Mouse (Mus musculus) neural tube, embryonic 14.5 days (tissue): ENCODE results near the gene Acot2. TPM values are rescaled to one million over a fixed set of nuclear protein-coding genes. Genes with fewer than 3 reads are reported as not detected.

Experiments
- ATAC-seq: fragments of 200-750 bp; cut with Nextera tagmentation; 2 replicates; pipeline ENCODE4 v1.8.0; 2017; ENCODE audit warnings: low read depth, mild to moderate bottlenecking, moderate TSS enrichment, moderate library complexity
- H3K27ac ChIP-seq: fragments of 300-500 bp; sonication (generic); 2 replicates; pipeline ENCODE4 v1.5.1; 2014; ENCODE audit warnings: low read depth, mild to moderate bottlenecking, control low read depth, low read length, moderate library complexity, mixed read lengths
- H3K27me3 ChIP-seq: fragments of 300-500 bp; sonication (generic); 2 replicates; pipeline ENCODE4 v1.6.1; 2014; ENCODE audit warnings: low read length; ENCODE audit not compliant: control insufficient read depth, insufficient read depth
- H3K36me3 ChIP-seq: fragments of 300-500 bp; sonication (generic); 2 replicates; pipeline ENCODE4 v1.6.1; 2014; ENCODE audit warnings: low read length, mixed read lengths; ENCODE audit not compliant: control insufficient read depth, insufficient read depth
- H3K4me1 ChIP-seq: fragments of 300-500 bp; sonication (generic); 2 replicates; pipeline ENCODE4 v1.6.1; 2014; ENCODE audit warnings: low read length; ENCODE audit not compliant: control insufficient read depth, insufficient read depth
- H3K4me2 ChIP-seq: fragments of 300-500 bp; sonication (generic); 2 replicates; pipeline ENCODE4 v1.6.1; 2014; ENCODE audit warnings: mild to moderate bottlenecking, low read depth, low read length, control low read depth
- H3K4me3 ChIP-seq: fragments of 300-500 bp; sonication (generic); 2 replicates; pipeline ENCODE4 v1.5.1; 2014; ENCODE audit warnings: low read depth, low read length, control low read depth, mixed read lengths
- H3K9ac ChIP-seq: fragments of 300-500 bp; sonication (generic); replicated peaks from 2 replicates; pipeline ENCODE4 v1.6.1; 2014; ENCODE audit warnings: low read depth, mild to moderate bottlenecking, control low read depth, low read length, mixed read lengths
- H3K9me3 ChIP-seq: fragments of 300-500 bp; sonication (generic); 2 replicates; pipeline ENCODE4 v1.6.1; 2016; ENCODE audit warnings: low read length; ENCODE audit not compliant: control insufficient read depth
- WGBS: fragments of 180-500 bp; shearing (Covaris S2); extraction: QIAGEN DNeasy Blood & Tissue Kit; methylation state at CpG from one replicate; pipeline ENCODE4 v1.1.7; 2014; 5-methylcytosine and 5-hydroxymethylcytosine counted together
- polyA plus RNA-seq: library from polyadenylated mRNA; unstranded; fragments of >200 nt; fragmentation: Nextera tagmentation; extraction: Ambion mirVana; gene quantifications from 2 replicates; pipeline ENCODE4 v1.2.1, GENCODE M21; 2014

Acot2 gene
- polyA plus RNA-seq, 1 experiment from 2014 or later: 11.3 TPM

GRCm38 (mm10) chr12:83950840-83951701 lies 36.6 kb upstream of the Acot2 start:
- no peaks in the 10 kb centered on the region for H3K36me3 ChIP-seq
- under 1% methylated on average over 103 of the region's 116 CpGs for WGBS
- H3K4me2 ChIP-seq: peak overlapping the region; percentile 90
- H3K9me3 ChIP-seq: no peaks in the 10 kb centered on the region
- H3K27ac ChIP-seq: peak overlapping the region; percentile 81
- H3K4me1 ChIP-seq: peaks cover 12% of the 10 kb centered on the region
- peak; percentile 63 for ATAC-seq
- peak overlapping the region; percentile 82 for H3K4me3 ChIP-seq
- peak overlapping the region; percentile 86 for H3K9ac ChIP-seq
- H3K27me3 ChIP-seq: no peaks in the 10 kb centered on the region

DNA sequence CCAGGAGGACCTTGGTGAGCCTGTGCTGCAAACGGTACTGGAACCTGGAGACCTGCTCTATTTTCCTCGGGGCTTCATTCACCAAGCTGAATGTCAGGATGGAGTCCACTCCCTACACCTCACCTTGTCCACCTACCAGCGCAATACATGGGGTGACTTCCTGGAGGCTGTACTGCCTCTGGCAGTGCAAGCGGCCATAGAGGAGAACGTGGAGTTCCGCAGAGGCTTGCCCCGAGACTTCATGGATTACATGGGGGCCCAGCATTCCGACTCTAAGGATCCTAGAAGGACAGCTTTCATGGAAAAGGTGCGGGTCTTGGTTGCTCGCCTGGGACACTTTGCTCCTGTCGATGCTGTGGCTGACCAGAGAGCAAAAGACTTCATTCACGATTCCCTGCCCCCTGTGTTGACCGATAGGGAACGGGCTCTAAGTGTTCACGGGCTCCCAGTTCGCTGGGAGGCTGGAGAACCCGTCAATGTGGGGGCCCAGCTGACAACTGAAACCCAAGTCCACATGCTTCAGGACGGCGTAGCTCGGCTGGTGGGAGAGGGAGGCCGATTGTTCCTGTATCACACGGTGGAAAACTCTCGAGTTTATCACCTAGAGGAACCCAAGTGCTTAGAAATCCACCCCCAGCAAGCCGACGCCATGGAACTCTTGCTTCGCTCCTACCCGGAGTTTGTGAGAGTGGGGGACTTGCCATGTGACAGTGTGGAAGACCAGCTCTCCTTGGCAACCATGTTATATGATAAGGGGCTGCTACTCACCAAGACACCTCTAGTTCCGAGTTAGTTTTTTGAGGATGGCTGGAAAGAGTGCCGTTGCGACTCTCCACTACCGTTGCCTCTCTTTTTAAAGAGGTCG lies 35.7 kb upstream of the Acot2 start:
- H3K4me2 ChIP-seq: peak overlapping the region; percentile 90
- H3K4me1 ChIP-seq: peaks cover 12% of the 10 kb centered on the region
- no peaks in the 10 kb centered on the region for H3K36me3 ChIP-seq
- no peaks in the 10 kb centered on the region for H3K9me3 ChIP-seq
- WGBS: 67% methylated on average over 32 of the region's 32 CpGs
- ATAC-seq: no peak
- no peak overlapping the region for H3K27ac ChIP-seq
- H3K4me3 ChIP-seq: peak overlapping the region; percentile 82
- H3K27me3 ChIP-seq: no peaks in the 10 kb centered on the region
- H3K9ac ChIP-seq: peak overlapping the region; percentile 86

DNA sequence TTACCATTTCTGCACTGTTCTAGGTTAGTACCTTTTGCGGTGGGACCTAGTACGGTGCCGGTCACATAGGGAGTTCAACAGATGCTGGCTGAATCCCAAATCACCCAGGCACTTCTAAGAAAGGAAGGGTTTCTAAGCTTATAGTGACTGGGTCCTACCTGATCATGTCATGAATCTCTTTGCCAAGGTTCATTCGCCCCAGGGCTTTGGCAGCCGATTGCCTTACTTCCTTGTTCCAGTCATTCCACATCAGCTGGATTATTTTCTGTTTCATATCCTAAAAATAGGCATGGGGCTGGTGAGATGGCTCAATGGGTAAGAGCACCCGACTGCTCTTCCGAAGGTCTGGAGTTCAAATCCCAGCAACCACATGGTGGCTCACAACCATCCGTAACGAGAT lies 29.4 kb upstream of the Acot2 start:
- Histone ChIP-seq H3K9ac (no peak overlapping the region), H3K36me3 (no peaks in the 10 kb centered on the region), H3K4me2 (no peak overlapping the region), H3K27ac (no peak overlapping the region), H3K27me3 (no peaks in the 10 kb centered on the region), H3K4me3 (no peak overlapping the region), H3K4me1 (no peaks in the 10 kb centered on the region), H3K9me3 (no peaks in the 10 kb centered on the region)
- ATAC-seq: no peak
- WGBS: 92% methylated on average over 9 of the region's 9 CpGs

- H3K36me3 ChIP-seq: no peaks in the 10 kb centered on the region
- no peak overlapping the region for H3K4me2 ChIP-seq
- no peak for ATAC-seq
- H3K27ac ChIP-seq: no peak overlapping the region
- no peak overlapping the region for H3K9ac ChIP-seq
- no peaks in the 10 kb centered on the region for H3K9me3 ChIP-seq
- H3K4me1 ChIP-seq: no peaks in the 10 kb centered on the region
- H3K4me3 ChIP-seq: no peak overlapping the region
- H3K27me3 ChIP-seq: no peaks in the 10 kb centered on the region
- 87% methylated on average over 6 of the region's 7 CpGs for WGBS
These were observed 22.4 kb upstream of the Acot2 start for GRCm38 (mm10) chr12:83965235-83965634.

GRCm38 (mm10) chr12:83972117-83972516 lies 15.5 kb upstream of the Acot2 start:
- Histone ChIP-seq H3K36me3 (no peaks in the 10 kb centered on the region), H3K4me1 (no peaks in the 10 kb centered on the region), H3K4me3 (no peak overlapping the region), H3K9me3 (no peaks in the 10 kb centered on the region), H3K27ac (no peak overlapping the region), H3K27me3 (no peaks in the 10 kb centered on the region), H3K9ac (no peak overlapping the region), H3K4me2 (no peak overlapping the region)
- no peak; the same call in 1 of the 2 replicates for ATAC-seq
- 73% methylated on average over 2 of the region's 2 CpGs for WGBS

- H3K4me2 ChIP-seq: no peak overlapping the region
- no peak for ATAC-seq
- no peaks in the 10 kb centered on the region for H3K4me1 ChIP-seq
- H3K36me3 ChIP-seq: no peaks in the 10 kb centered on the region
- 88% methylated on average over 6 of the region's 6 CpGs for WGBS
- no peak overlapping the region for H3K27ac ChIP-seq
- H3K27me3 ChIP-seq: no peaks in the 10 kb centered on the region
- H3K9me3 ChIP-seq: no peaks in the 10 kb centered on the region
- H3K9ac ChIP-seq: no peak overlapping the region
- no peak overlapping the region for H3K4me3 ChIP-seq
These were observed 8.8 kb upstream of the Acot2 start for GRCm38 (mm10) chr12:83978862-83979261.

DNA sequence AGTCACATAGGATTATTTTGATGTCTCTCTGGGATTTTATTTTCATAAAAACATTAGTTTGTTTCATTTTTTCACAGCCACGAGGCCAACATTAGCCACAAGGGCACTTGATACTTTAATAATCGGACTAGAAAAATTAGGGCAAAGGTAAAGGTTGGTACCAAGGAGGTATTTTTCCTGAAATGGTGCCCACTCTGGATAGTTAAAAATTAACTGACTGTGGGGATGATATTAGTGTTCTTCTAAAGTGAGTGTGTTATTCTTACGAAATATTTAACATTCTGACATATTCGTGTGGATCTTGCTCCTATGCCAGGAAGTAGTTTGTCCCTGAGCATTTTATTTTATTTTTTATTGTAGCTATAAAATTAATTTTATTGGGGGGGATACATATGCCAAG lies 6.0 kb upstream of the Acot2 start:
- Histone ChIP-seq H3K4me3 (no peak overlapping the region), H3K9ac (no peak overlapping the region), H3K9me3 (no peaks in the 10 kb centered on the region), H3K27ac (no peak overlapping the region), H3K36me3 (no peaks in the 10 kb centered on the region), H3K4me2 (no peak overlapping the region), H3K27me3 (no peaks in the 10 kb centered on the region), H3K4me1 (no peaks in the 10 kb centered on the region)
- no peak for ATAC-seq
- WGBS: 89% methylated on average over 4 of the region's 4 CpGs

GRCm38 (mm10) chr12:83984752-83985151 lies 2.9 kb upstream of the Acot2 start, which contains the start of gene Heatr4:
TSS of gene Heatr4 (minus strand) at chr12:83984852.
- Histone ChIP-seq H3K27me3 (no peaks in the 10 kb centered on the region), H3K9ac (no peak within 1 kb of the TSS), H3K36me3 (no peaks in the 10 kb centered on the region), H3K9me3 (no peaks in the 10 kb centered on the region), H3K4me3 (no peak within 1 kb of the TSS), H3K4me2 (no peak within 1 kb of the TSS), H3K27ac (no peak within 1 kb of the TSS), H3K4me1 (no peaks in the 10 kb centered on the region)
- 73% methylated on average over 4 of the region's 4 CpGs for WGBS
- ATAC-seq: no peak

GRCm38 (mm10) chr12:83987242-83987582 lies 449 bp upstream of the Acot2 start:
- Histone ChIP-seq H3K27ac (peak overlapping the region; percentile 86), H3K36me3 (no peaks in the 10 kb centered on the region), H3K4me2 (peak overlapping the region; percentile 58), H3K9ac (peak overlapping the region; percentile 71; the same call in 1 of the 2 replicates), H3K4me3 (peak overlapping the region; percentile 58), H3K9me3 (no peaks in the 10 kb centered on the region), H3K27me3 (no peaks in the 10 kb centered on the region), H3K4me1 (no peaks in the 10 kb centered on the region)
- ATAC-seq: no peak
- 37% methylated on average over 8 of the region's 8 CpGs for WGBS
